Mouse (Mus musculus) midbrain, embryonic 16.5 days (tissue): ENCODE data around the gene Psmc2. TPM values are rescaled to one million over a fixed set of nuclear protein-coding genes. Genes with fewer than 3 reads are reported as not detected.

Source experiments
- ATAC-seq: fragments of 200-750 bp; cut with Nextera tagmentation; 2 replicates; pipeline ENCODE4 v1.8.0; 2017; ENCODE audit warnings: moderate TSS enrichment
- H3K27ac ChIP-seq: fragments of 300-500 bp; sonication (generic); 2 replicates; pipeline ENCODE4 v1.5.1; 2014; ENCODE audit warnings: mild to moderate bottlenecking, low read length, mixed read lengths
- H3K27me3 ChIP-seq: fragments of 300-500 bp; sonication (generic); 2 replicates; pipeline ENCODE4 v1.6.1; 2014; ENCODE audit warnings: low read depth, low read length, mixed read lengths; ENCODE audit not compliant: control insufficient read depth, insufficient read depth
- H3K36me3 ChIP-seq: fragments of 300-500 bp; sonication (generic); 2 replicates; pipeline ENCODE4 v1.6.1; 2014; ENCODE audit warnings: mild to moderate bottlenecking, low read length, moderate library complexity, mixed read lengths; ENCODE audit not compliant: control insufficient read depth, insufficient read depth
- H3K4me1 ChIP-seq: fragments of 300-500 bp; sonication (generic); 2 replicates; pipeline ENCODE4 v1.6.1; 2014; ENCODE audit warnings: mild to moderate bottlenecking, low read length, mixed read lengths; ENCODE audit not compliant: control insufficient read depth, insufficient read depth
- H3K4me2 ChIP-seq: fragments of 300-500 bp; sonication (generic); 2 replicates; pipeline ENCODE4 v1.6.1; 2014; ENCODE audit warnings: mild to moderate bottlenecking, low read length, mixed read lengths
- H3K4me3 ChIP-seq: fragments of 300-500 bp; sonication (generic); 2 replicates; pipeline ENCODE4 v1.5.1; 2014; ENCODE audit warnings: low read depth, mild to moderate bottlenecking, low read length, moderate library complexity, mixed read lengths
- H3K9ac ChIP-seq: fragments of 300-500 bp; sonication (generic); 2 replicates; pipeline ENCODE4 v1.6.1; 2014; ENCODE audit warnings: low read depth, low read length, mixed read lengths
- H3K9me3 ChIP-seq: fragments of 300-500 bp; sonication (generic); replicated peaks from 2 replicates; pipeline ENCODE4 v1.6.1; 2014; ENCODE audit warnings: mild to moderate bottlenecking, low read length, mixed read lengths; ENCODE audit not compliant: control insufficient read depth, poor library complexity, severe bottlenecking
- WGBS: fragments of 180-500 bp; shearing (Covaris S2); extraction: QIAGEN DNeasy Blood & Tissue Kit; methylation state at CpG from one replicate; pipeline ENCODE4 v1.1.7; 2014; 5-methylcytosine and 5-hydroxymethylcytosine counted together
- polyA plus RNA-seq: library from polyadenylated mRNA; unstranded; fragments of >200 nt; fragmentation: Nextera tagmentation; extraction: Ambion mirVana; gene quantifications from 2 replicates; pipeline ENCODE4 v1.2.1, GENCODE M21; 2015

Psmc2 gene
- polyA plus RNA-seq, 1 experiment from 2014 or later, result 192 TPM

- 59% methylated on average over 5 of the region's 5 CpGs for WGBS
- Histone ChIP-seq H3K27ac (no peak overlapping the region), H3K4me3 (no peak overlapping the region), H3K9ac (0 out of 2 replicates have a peak overlapping the region, but pooled peaks have one; percentile 14), H3K4me1 (peaks cover 31% of the 10 kb centered on the region), H3K36me3 (no peaks in the 10 kb centered on the region), H3K4me2 (no peak overlapping the region), H3K27me3 (no peaks in the 10 kb centered on the region), H3K9me3 (no peaks in the 10 kb centered on the region)
- ATAC-seq, result no peak
These were observed 4.0 kb downstream of the Psmc2 start for GRCm38 (mm10) chr5:21789061-21789460.

- Histone ChIP-seq H3K4me2 (no peak overlapping the region), H3K9me3 (no peaks in the 10 kb centered on the region), H3K4me1 (peaks cover 26% of the 10 kb centered on the region), H3K9ac (no peak overlapping the region), H3K27me3 (no peaks in the 10 kb centered on the region), H3K27ac (no peak overlapping the region), H3K4me3 (no peak overlapping the region), H3K36me3 (peaks cover 13% of the 10 kb centered on the region)
- no peak for ATAC-seq
These were observed 7.1 kb downstream of the Psmc2 start for GRCm38 (mm10) chr5:21792166-21792565.

- no peak overlapping the region for H3K27ac ChIP-seq
- H3K4me1 ChIP-seq, result no peaks in the 10 kb centered on the region
- no peaks in the 10 kb centered on the region for H3K9me3 ChIP-seq
- H3K36me3 ChIP-seq, result peaks cover 41% of the 10 kb centered on the region
- H3K4me3 ChIP-seq, result no peak overlapping the region
- H3K9ac ChIP-seq, result no peak overlapping the region
- H3K4me2 ChIP-seq, result no peak overlapping the region
- ATAC-seq, result no peak
- H3K27me3 ChIP-seq, result no peaks in the 10 kb centered on the region
- 93% methylated on average over 9 of the region's 9 CpGs for WGBS
These were observed 17.8 kb downstream of the Psmc2 start for GRCm38 (mm10) chr5:21802907-21803306.

GRCm38 (mm10) chr5:21803691-21804188 is 18.7 kb downstream of the Psmc2 start:
- H3K27me3 ChIP-seq, result no peaks in the 10 kb centered on the region
- ATAC-seq, result no peak
- H3K27ac ChIP-seq, result no peak overlapping the region
- H3K9me3 ChIP-seq, result no peaks in the 10 kb centered on the region
- H3K4me3 ChIP-seq, result no peak overlapping the region
- WGBS, result 82% methylated on average over 12 of the region's 12 CpGs
- no peaks in the 10 kb centered on the region for H3K4me1 ChIP-seq
- H3K9ac ChIP-seq, result no peak overlapping the region
- H3K4me2 ChIP-seq, result no peak overlapping the region
- H3K36me3 ChIP-seq, result peaks cover 41% of the 10 kb centered on the region

- H3K27me3 ChIP-seq, result no peaks in the 10 kb centered on the region
- H3K4me3 ChIP-seq, result no peak overlapping the region
- H3K9me3 ChIP-seq, result no peaks in the 10 kb centered on the region
- H3K4me2 ChIP-seq, result no peak overlapping the region
- no peak for ATAC-seq
- no peak overlapping the region for H3K9ac ChIP-seq
- WGBS, result 94% methylated on average over 4 of the region's 4 CpGs
- H3K4me1 ChIP-seq, result no peaks in the 10 kb centered on the region
- H3K36me3 ChIP-seq, result peaks cover 34% of the 10 kb centered on the region
- no peak overlapping the region for H3K27ac ChIP-seq
These were observed 19.8 kb downstream of the Psmc2 start for GRCm38 (mm10) chr5:21804837-21805236.

- Histone ChIP-seq H3K4me1 (no peaks in the 10 kb centered on the region), H3K9ac (no peak overlapping the region), H3K27me3 (no peaks in the 10 kb centered on the region), H3K9me3 (no peaks in the 10 kb centered on the region), H3K4me3 (no peak overlapping the region), H3K27ac (no peak overlapping the region), H3K4me2 (no peak overlapping the region), H3K36me3 (no peaks in the 10 kb centered on the region)
- 80% methylated on average over 10 of the region's 10 CpGs for WGBS
- ATAC-seq, result no peak
These were observed 25.8 kb downstream of the Psmc2 start for GRCm38 (mm10) chr5:21810924-21811323.

GRCm38 (mm10) chr5:21813994-21814393 is 28.9 kb downstream of the Psmc2 start:
- H3K27ac ChIP-seq, result no peak overlapping the region
- no peak overlapping the region for H3K4me3 ChIP-seq
- no peaks in the 10 kb centered on the region for H3K9me3 ChIP-seq
- H3K4me1 ChIP-seq, result no peaks in the 10 kb centered on the region
- H3K9ac ChIP-seq, result no peak overlapping the region
- H3K27me3 ChIP-seq, result no peaks in the 10 kb centered on the region
- H3K4me2 ChIP-seq, result no peak overlapping the region
- WGBS, result 43% methylated on average over 1 of the region's 1 CpGs
- no peaks in the 10 kb centered on the region for H3K36me3 ChIP-seq
- no peak for ATAC-seq

- ATAC-seq, result no peak
- Histone ChIP-seq H3K27me3 (no peaks in the 10 kb centered on the region), H3K4me1 (no peaks in the 10 kb centered on the region), H3K4me3 (no peak overlapping the region), H3K27ac (no peak overlapping the region), H3K9ac (no peak overlapping the region), H3K36me3 (no peaks in the 10 kb centered on the region), H3K9me3 (no peaks in the 10 kb centered on the region), H3K4me2 (no peak overlapping the region)
- WGBS, result 18% methylated on average over 7 of the region's 7 CpGs
These were observed 41.3 kb downstream of the Psmc2 start for GRCm38 (mm10) chr5:21826370-21826769.

GRCm38 (mm10) chr5:21827643-21828042 is 42.6 kb downstream of the Psmc2 start:
- no peak for ATAC-seq
- no peak overlapping the region for H3K9ac ChIP-seq
- no peaks in the 10 kb centered on the region for H3K9me3 ChIP-seq
- no peaks in the 10 kb centered on the region for H3K27me3 ChIP-seq
- no peak overlapping the region for H3K4me3 ChIP-seq
- WGBS, result 30% methylated on average over 6 of the region's 6 CpGs
- no peak overlapping the region for H3K4me2 ChIP-seq
- H3K4me1 ChIP-seq, result no peaks in the 10 kb centered on the region
- no peak overlapping the region for H3K27ac ChIP-seq
- no peaks in the 10 kb centered on the region for H3K36me3 ChIP-seq
